Mouse (Mus musculus): ENCODE results near the gene Lect2.

DNA sequence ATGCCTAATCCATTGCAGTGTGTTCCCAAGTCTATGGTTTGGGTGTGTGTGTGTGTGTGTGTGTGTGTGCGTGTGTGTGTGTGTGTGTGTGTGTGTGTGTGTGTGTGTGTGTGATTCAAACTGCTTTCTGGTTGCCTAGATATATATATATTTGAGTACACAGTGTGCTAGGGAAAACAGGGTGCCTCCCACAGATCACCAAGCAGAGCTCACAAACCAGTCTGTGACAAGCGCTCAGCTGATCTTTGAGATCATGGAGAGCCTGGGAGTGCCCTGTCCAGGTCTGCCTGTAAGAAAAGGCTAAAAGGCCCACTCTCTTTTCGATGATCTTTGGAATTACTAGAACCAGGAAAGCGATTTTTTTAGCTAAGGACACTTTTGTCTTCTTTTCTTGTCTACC, 26.8 kb upstream of the Lect2 start:
- TF ChIP-seq CTCF (IDR thresholded peaks at IDR 0.05; ENCODE audit: control insufficient read depth, insufficient read depth, insufficient read length) = no peak
- TF ChIP-seq MYOD1 (IDR thresholded peaks at IDR 0.05; ENCODE audit: control insufficient read depth, insufficient read length, low read depth) = no peak

Data from C2C12 (cell line).